In genomic region chr1:97650553-97651123, GRCm38 (mm10) we compare ENCODE assay signal across 25 mouse cellular contexts. TPM values are rescaled to one million over a fixed set of nuclear protein-coding genes. Genes with fewer than 3 reads are reported as not detected.
DNase-seq lines count a peak whose midpoint lies in the region; ATAC-seq and TF ChIP-seq lines count a peak whose summit lies in the region.
"Had no signal": no experiment of that assay in that cellular context is flagged by ENCODE, and none has a peak within 500 bp of the region (broad histone marks: within the 10 kb centered on the region; RNA-seq: fewer than 3 reads in every experiment).

No protein-coding gene starts in this region.

- H3K79me2 ChIP-seq in myocyte (ENCODE audit: control insufficient read depth, insufficient read depth) = peaks cover 81% of the 10 kb centered on the region

- no peak overlapping the region for H3K4me3 ChIP-seq in left cerebral cortex, adult 2 months
- no peak overlapping the region for H3K4me3 ChIP-seq in bone marrow, adult 2 months (replicated peaks; ENCODE audit: control insufficient read depth, low read depth, low read length)
- H3K4me3 ChIP-seq in liver, embryonic 12.5 days = peak overlapping the region; percentile 6; the same call in 1 of the 2 replicates
- H3K4me3 ChIP-seq in myocyte = no peak overlapping the region
- H3K4me3 ChIP-seq in hindbrain, embryonic 12.5 days = no peak overlapping the region
- H3K4me3 ChIP-seq: embryonic facial prominence, embryonic 10.5 days; forebrain, embryonic 12.5 days; heart, embryonic 12.5 days; hindbrain, embryonic 13.5 days; limb, embryonic 13.5 days; lung, embryonic 15.5 days; midbrain, embryonic 10.5 days had no signal

- TF ChIP-seq CTCF in left cerebral cortex, adult 2 months (IDR thresholded peaks at IDR 0.05) = no peak; the same call in 1 of the 2 replicates
- TF ChIP-seq CTCF in bone marrow, adult 2 months (IDR thresholded peaks at IDR 0.05; ENCODE audit: control insufficient read depth, insufficient read depth, low read length) = no peak

- 59% methylated on average over 3 of the region's 3 CpGs for WGBS in bone marrow, adult 2 months
- 70% methylated on average over 3 of the region's 3 CpGs for WGBS in liver, embryonic 12.5 days (ENCODE audit: insufficient replicate concordance)
- 83% methylated on average over 3 of the region's 3 CpGs for WGBS in hindbrain, embryonic 12.5 days

- TF ChIP-seq POLR2A in bone marrow, adult 2 months (IDR thresholded peaks at IDR 0.05; ENCODE audit: borderline replicate concordance, control insufficient read depth, low read depth, low read length) = no peak
- no peak for TF ChIP-seq POLR2A in myocyte (IDR thresholded peaks at IDR 0.05; ENCODE audit: insufficient read length, low read depth)

- no peaks in the 10 kb centered on the region for H3K27me3 ChIP-seq in liver, embryonic 12.5 days (replicated peaks)
- no peaks in the 10 kb centered on the region for H3K27me3 ChIP-seq in myocyte (ENCODE audit: control insufficient read depth, insufficient read depth, insufficient read length)
- H3K27me3 ChIP-seq in hindbrain, embryonic 12.5 days = no peaks in the 10 kb centered on the region
- H3K27me3 ChIP-seq: forebrain, embryonic 12.5 days; heart, embryonic 12.5 days; hindbrain, embryonic 13.5 days; limb, embryonic 13.5 days; lung, embryonic 15.5 days had no signal

- no peaks in the 10 kb centered on the region; the same call in 1 of the 2 replicates for H3K4me1 ChIP-seq in bone marrow, adult 2 months (ENCODE audit: control insufficient read depth, insufficient read depth, low read length)
- H3K4me1 ChIP-seq in liver, embryonic 12.5 days = peaks cover 68% of the 10 kb centered on the region
- peaks cover 23% of the 10 kb centered on the region; the same call in 1 of the 2 replicates for H3K4me1 ChIP-seq in hindbrain, embryonic 12.5 days

- no peaks in the 10 kb centered on the region for H3K9me3 ChIP-seq in liver, embryonic 12.5 days (replicated peaks)
- no peaks in the 10 kb centered on the region for H3K9me3 ChIP-seq in hindbrain, embryonic 12.5 days (replicated peaks)
- H3K9me3 ChIP-seq: forebrain, embryonic 12.5 days; hindbrain, embryonic 13.5 days; lung, embryonic 15.5 days; midbrain, embryonic 10.5 days had no signal

- H3K9ac ChIP-seq in liver, embryonic 12.5 days = peak overlapping the region; percentile 58; the same call in 1 of the 2 replicates
- H3K9ac ChIP-seq in hindbrain, embryonic 12.5 days = no peak overlapping the region
- H3K9ac ChIP-seq: forebrain, embryonic 12.5 days; heart, embryonic 12.5 days; hindbrain, embryonic 13.5 days; limb, embryonic 13.5 days; lung, embryonic 15.5 days had no signal

- H3ac ChIP-seq in myocyte (ENCODE audit: control insufficient read depth, insufficient read length) = no peak overlapping the region

- H3K27ac ChIP-seq in left cerebral cortex, adult 2 months = peak overlapping the region; percentile 82
- peak overlapping the region; percentile 53; the same call in 1 of the 2 replicates for H3K27ac ChIP-seq in bone marrow, adult 2 months (ENCODE audit: control insufficient read depth, insufficient read depth, low read depth, low read length, poor library complexity)
- peak overlapping the region; percentile 80 for H3K27ac ChIP-seq in liver, embryonic 12.5 days
- no peak overlapping the region for H3K27ac ChIP-seq in hindbrain, embryonic 12.5 days
- H3K27ac ChIP-seq: embryonic facial prominence, embryonic 10.5 days; forebrain, embryonic 12.5 days; hindbrain, embryonic 13.5 days; kidney, postnatal 0 days; limb, embryonic 13.5 days; lung, embryonic 15.5 days; midbrain, embryonic 10.5 days had no signal

- H3K36me3 ChIP-seq in liver, embryonic 12.5 days = peaks cover 93% of the 10 kb centered on the region
- peaks cover 3% of the 10 kb centered on the region for H3K36me3 ChIP-seq in myocyte (ENCODE audit: control insufficient read depth, insufficient read depth)
- peaks cover 7% of the 10 kb centered on the region for H3K36me3 ChIP-seq in hindbrain, embryonic 12.5 days

- peak overlapping the region; percentile 50 for H3K4me2 ChIP-seq in liver, embryonic 12.5 days
- H3K4me2 ChIP-seq in myocyte (ENCODE audit: low read depth) = peak overlapping the region; percentile 76
- no peak overlapping the region for H3K4me2 ChIP-seq in hindbrain, embryonic 12.5 days (replicated peaks)
- H3K4me2 ChIP-seq: forebrain, embryonic 12.5 days; heart, embryonic 12.5 days; hindbrain, embryonic 13.5 days; limb, embryonic 13.5 days; lung, embryonic 15.5 days had no signal

- DNase-seq in left cerebral cortex, adult 2 months (ENCODE audit: extremely low spot score in 1 of 2, low spot score in 2 of 2) = no peak
- DNase-seq in left cerebral cortex, adult 8-10 months (ENCODE audit: low spot score in 2 of 2) = no peak
- no peak for DNase-seq in right cerebral cortex, postnatal 14 days
- DNase-seq in heart, adult 11 months = no peak
- DNase-seq: adrenal gland, adult 8-10 months; B cell, adult 2 months; cerebellum, adult 9-11 months; heart, postnatal 10 days; kidney, adult 18-20 months; lung, postnatal 4 days; right cerebral cortex, postnatal 4 days; thymus, adult 18-20 months; thymus, postnatal 36 days had no signal

- peak; percentile 65 for ATAC-seq in liver, embryonic 12.5 days
- ATAC-seq in hindbrain, embryonic 12.5 days (ENCODE audit: low FRiP score) = no peak

- intact Hi-C loops in left cerebral cortex, adult 2 months (cut with DNase I) = loop anchor here (2.0 kb wide), 1 partner anchor 26 kb away; no protein-coding TSS in a partner anchor

TF ChIP-seq in myocyte, 11 proteins besides CTCF, POLR2A, EP300 and RAD21:
- TF ChIP-seq POLR2AphosphoS2 (IDR thresholded peaks at IDR 0.05; ENCODE audit: insufficient read length, low read depth) (no peak), REST (IDR thresholded peaks at IDR 0.05; ENCODE audit: insufficient read depth, insufficient read length) (no peak), MAX (IDR thresholded peaks at IDR 0.05; ENCODE audit: low read depth) (no peak), TCF12 (IDR thresholded peaks at IDR 0.05; ENCODE audit: insufficient read depth, poor library complexity, severe bottlenecking) (no peak), CEBPB (IDR thresholded peaks at IDR 0.05; ENCODE audit: insufficient read depth, poor library complexity, severe bottlenecking) (no peak), MYOD1 (IDR thresholded peaks at IDR 0.05; ENCODE audit: control insufficient read depth in 1 of 3, insufficient read length in 2 of 3, low read depth in 2 of 3) (no peak), SRF (IDR thresholded peaks at IDR 0.05; ENCODE audit: control insufficient read depth, insufficient read length, low read depth) (no peak), USF1 (IDR thresholded peaks at IDR 0.05; ENCODE audit: low read depth) (no peak), MYOG (IDR thresholded peaks at IDR 0.05; ENCODE audit: control insufficient read depth in 1 of 3, insufficient read depth in 1 of 3, insufficient read length in 2 of 3, low read depth in 2 of 3) (no peak), E2F4 (IDR thresholded peaks at IDR 0.05; ENCODE audit: insufficient read depth) (no peak), TCF3 (IDR thresholded peaks at IDR 0.05; ENCODE audit: insufficient read length, low read depth) (no peak)

RNA-seq across cellular contexts. Expression of gene D1Ertd622e, which starts 11.2 kb away (rescaled TPM):
- 10 to 100 TPM; 70.4 to 84.7 TPM for total RNA-seq in left cerebral cortex, adult 2 months (2021)
- total RNA-seq in left cerebral cortex, adult 8-10 months (2022) = 10 to 100 TPM; 73.9 to 95.4 (median 87.4) TPM
- polyA plus RNA-seq in bone marrow, adult 2 months (2011; ENCODE audit: insufficient read depth, insufficient read length, low replicate concordance, missing spikeins) = 17.1 and 25.1 TPM in 2 replicates
- polyA plus RNA-seq in liver, embryonic 12.5 days (2016; fragmentation: Nextera tagmentation; extraction: Ambion mirVana) = 41.7 and 42.4 TPM in 2 replicates
- 6.1 TPM for polyA plus RNA-seq in myocyte (2012; fragmentation: generic; extraction: Trizol)
- polyA plus RNA-seq in hindbrain, embryonic 12.5 days (2016; fragmentation: Nextera tagmentation; extraction: Ambion mirVana) = 34.0 and 37.8 TPM in 2 replicates
